Mouse (Mus musculus) embryo, embryonic 11.5 days (tissue): ENCODE data around the gene C1qb.

Source experiments
- DNase-seq: peaks from one replicate; pipeline ENCODE4 v3.0.0-alpha.2; 2012; ENCODE audit warnings: low read depth, low spot score

Gene C1qb

DNA sequence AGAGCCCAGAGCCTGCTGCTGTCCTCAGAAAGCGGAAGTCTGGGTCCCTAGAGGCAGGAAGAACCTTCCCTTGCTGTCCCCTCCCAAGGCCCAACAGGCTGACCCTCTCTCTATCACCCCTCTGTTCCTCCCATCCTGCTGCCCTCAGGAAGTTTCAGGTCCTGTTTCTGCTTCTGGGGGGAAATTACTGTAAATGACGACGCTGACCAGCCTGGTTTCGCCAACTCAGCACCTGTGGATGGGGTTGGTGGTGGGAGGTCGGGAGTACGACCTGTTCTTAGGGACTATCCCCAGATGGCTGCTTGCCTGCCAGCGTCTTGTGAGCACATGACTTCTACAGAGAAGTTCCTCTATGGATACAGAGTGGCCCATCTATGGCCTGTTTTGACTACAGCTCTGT, at the start of gene C1qb:
TSS of gene C1qb (minus strand) at position 87 of the 400 bp plus-strand sequence.
- no peak for DNase-seq

DNA sequence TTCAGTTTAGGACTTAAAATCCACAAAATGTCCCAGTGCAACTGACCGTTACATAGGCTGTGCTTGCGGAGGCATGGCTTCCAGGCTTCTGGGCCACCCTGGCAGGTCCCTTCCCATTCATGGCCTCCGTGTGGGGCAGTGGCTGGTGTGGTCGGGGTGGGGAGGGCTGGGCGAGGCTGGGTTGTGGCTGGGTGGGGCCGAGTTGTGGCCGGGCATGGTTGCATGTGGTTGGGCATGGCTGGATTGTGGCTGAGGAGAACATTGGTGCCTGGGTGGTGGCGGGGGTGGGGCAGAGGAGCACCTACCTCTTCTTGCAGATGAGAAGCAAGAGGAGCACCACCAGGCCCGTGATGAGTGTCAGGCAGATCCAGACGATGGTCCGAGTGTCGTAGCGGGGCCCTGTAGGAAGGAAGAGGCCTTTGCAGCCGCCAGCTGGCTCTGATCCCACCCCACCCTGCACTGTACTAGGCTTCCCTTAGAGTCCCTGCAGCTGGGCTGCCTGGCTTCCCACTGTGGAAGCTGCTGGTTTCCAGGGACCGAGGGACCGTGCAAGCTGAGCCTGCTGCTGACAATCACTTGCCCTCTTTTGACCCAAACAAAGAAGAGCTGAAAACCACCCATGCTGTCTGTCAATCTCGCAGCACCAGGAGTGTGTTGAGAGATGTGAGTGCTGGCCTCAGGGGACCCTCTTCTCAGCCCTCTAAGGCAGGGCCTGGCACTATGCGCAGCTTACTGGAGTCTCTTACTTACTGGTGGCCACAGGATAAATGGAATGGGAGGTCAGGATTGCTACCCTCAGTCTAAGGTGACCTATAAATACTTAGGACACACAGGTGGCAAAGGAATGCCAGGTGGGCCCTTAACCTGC, 49.0 kb upstream of the C1qb start:
- no peak for DNase-seq

DNA sequence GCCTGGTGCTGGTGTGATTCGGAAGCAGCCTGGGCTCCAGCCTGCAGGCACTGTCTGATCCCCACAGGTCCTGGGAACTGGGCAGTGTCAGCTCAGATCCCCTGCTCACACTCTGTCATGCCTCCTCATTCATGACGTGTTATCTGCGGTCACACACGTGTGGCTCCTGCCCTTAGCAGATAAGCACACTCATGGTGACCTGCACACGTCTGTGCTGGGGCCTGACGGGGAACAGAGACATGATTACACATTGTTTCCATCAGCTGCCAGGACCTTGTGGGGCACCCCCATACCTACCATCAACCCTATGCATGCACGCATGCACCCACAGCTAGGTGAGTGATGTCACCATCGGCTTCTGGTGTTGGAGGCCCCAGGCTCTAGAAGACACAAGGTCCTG, 44.5 kb upstream of the C1qb start:
- DNase-seq = no peak

DNA sequence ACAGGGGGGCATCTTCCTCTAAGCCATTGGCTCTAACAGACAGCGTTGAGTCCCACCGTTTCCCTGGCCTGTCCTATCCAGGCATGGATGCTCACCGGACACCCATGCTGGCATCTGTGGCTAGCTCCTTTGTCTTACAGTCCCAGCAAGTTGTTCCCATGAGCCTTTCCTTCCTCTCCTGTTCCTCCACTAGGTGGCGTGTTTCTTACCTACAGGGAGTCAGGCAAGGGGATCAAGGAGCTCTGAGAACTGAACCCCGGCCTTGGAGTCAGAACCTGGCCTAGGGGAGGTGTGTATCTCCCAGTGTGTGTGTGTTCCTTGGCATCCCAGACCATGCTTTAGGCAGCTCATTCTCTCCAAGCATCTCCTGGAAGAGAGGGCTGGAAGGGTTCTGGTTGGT, 42.9 kb upstream of the C1qb start:
- DNase-seq = peak; percentile 61

DNA sequence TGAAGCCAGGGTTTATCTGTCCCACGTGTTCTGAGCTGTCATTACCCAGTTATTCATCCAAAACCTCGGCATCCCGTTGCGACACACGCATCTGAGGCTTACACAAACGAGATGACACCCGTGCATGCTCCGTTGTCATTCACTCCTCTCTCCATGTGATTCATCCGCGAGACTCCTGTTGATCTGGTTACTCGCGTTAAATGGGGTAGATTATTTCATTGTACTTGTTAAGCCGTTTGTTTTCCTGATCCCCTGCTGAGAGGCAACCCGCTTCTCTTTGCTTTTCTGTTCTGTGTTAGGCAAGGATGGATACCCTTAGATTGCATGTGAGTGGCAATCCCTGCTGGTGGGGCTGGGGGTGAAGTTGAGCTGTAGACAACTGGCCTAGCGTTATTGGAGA, 39.8 kb upstream of the C1qb start:
- no peak for DNase-seq

DNA sequence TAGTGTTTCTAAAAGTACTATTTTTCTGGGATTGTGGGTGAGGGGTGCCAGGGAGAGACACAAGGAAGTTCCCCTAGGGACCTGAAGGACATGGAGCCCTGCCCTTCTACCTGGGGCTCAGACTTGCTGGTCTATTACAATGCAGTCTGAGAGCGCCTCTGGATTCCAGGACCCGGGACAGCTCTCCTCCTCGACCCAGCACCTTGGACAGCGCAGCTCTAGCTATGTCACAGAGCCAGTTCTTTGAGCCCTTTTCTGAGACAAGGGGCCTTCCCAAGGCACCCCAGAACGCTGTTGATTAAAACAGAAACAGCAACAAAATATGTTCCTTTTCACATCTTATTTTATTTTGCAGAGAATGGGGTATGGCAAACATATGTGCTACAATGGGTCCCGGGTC, 38.5 kb upstream of the C1qb start:
- peak; percentile 69 for DNase-seq

DNA sequence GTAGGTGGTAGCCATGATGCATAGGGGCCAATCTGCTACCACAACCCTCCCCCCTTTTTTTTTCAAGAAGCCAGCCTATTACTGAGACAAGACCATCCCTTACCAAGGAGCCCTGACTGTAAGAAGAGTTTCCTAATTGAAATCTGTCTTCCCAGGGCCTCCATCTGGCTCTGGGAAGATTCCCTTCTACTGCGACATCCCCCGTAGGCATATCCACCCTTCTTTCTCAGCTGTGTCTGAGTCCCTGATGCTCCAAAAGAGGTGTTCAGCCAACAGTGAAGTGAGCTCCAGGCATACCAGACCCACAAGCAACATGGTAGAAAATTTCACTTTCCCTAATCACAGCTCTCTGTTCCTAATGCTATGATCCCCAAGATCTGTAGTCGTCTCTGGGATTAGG, 33.5 kb upstream of the C1qb start:
- DNase-seq = no peak

DNA sequence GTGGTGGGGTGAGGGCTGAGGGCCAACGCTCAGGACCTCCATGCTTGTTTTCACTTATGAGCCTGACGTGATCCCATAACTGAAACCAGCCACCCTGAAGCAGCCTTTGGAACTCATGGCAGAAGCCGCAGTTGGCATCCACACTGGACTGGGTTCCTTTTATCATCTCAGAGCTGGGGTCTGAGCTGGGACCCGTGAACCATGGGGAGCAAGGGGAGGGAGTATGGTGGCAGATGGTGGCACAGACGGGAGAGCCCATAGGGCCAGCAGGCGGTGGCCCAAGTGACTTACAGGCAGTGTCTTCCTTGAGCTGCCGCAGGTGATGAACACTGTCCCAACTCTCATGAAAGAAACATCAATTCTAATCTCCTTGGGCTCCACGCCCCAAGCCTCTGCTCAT, 32.8 kb upstream of the C1qb start:
- no peak for DNase-seq

DNA sequence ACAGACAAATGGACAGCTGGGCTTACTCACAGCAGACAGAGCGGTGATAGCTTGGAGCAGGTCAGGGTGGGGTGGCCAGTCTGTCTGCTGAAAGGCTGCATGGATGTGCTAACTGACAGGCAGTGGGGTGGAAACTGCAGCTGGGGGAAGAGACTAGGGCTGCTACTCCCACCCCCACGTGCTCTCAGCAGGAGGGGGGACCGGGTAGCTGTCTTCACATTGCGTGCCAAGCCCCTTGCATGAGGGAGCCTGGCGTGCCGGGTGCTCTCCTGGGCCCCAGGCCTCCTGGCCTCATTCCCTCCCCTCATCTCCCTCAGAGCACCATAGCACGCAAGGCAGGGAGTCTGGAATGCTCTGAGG, 31.2 kb upstream of the C1qb start:
- no peak for DNase-seq

DNA sequence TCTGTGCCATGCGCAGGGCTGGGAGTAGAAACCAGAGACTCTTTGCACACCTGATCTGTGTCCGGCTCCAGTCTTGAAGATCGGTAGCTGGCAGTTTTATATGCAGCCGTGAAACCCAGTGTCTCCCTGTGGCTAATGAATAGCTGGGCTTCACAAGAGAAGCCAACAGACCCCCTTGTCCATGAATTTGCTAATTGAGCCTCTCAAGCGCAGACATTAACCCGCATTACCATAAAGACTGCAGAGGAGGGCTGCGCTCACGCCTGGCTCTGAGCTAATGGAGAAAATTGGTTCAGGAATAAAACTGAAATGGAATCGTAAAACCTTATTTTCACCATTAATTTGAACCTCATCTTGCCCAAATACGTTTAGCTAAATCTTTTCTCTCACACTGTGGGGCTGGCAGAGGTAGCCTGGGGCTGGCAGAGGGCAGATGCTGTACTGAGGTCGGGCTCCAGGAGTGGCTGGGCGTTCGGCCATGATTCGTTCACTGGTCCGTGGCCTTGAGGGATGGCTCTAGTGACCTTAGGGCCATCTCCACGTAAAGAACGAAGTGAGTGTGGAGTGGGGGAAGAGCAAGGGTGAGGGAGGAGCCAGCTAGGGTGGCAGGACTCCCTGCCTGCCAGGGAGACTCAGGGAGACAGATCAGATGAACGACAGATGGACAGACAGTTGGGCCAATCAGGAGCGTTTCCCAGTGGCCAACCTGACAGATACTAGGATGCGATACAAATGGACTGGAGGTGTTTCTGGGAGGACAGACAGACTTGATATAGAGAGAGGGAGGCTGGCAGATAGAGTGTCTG, 30.6 kb upstream of the C1qb start:
- DNase-seq = no peak

DNA sequence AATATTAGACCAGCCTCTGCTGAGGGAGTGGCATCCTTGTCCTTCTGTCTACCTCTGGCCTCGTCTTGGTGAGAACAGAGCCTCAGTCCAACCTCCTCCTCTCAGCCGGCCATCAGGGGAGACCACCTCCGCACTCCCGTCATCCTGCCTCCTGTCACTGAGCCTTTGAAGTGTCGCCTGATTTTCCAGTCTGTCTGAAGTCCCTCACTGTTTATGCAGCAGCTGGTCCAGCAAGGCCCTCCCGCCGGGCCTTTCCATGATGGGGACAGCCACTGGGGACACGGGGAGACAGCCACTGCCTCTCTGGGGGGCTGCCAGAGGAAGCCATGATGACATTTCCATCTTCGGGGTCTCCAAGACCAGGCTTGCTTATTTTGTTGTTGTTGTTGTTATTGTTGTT, 26.9 kb upstream of the C1qb start:
- no peak for DNase-seq

DNA sequence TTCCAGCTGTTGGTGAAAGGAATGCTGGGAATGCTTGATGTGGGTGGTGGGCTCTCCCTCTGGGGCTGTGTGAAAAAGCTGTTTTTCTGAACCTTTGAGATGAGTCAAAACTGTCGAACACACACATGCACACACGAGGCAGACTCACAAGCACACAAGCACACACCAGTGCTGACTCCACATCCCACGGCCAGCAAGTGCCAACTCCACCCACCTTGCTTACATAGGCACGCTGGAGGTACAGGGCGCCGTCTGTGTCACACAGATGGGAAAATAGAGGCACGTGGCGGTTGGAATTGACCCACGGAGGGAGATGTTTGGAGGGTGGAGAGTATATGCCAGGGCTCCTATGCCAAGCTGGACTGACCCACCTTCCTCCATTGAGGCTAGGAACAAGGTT, 25.8 kb upstream of the C1qb start:
- DNase-seq = no peak

DNA sequence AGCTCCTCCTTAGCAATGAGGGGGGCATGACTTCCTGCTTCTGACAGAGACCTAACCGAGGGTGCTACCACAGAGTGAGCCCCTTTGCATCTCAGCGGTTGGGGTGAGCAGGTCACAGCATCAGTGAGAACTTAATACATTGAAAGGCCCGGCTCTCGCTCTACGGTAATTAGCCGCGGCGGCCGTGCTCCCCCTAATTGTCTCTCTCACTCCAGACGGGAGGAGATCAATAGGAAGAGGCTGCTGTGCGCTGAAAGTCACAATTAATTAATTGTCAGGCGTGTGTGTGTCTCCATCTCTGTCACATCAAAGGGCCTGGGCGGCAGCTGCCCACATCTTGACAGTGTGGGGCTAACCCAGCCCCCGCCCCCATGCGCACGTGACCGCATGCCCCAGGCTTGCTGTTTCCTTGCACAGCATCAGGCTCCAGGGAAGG, 25.2 kb upstream of the C1qb start:
- DNase-seq = no peak

DNA sequence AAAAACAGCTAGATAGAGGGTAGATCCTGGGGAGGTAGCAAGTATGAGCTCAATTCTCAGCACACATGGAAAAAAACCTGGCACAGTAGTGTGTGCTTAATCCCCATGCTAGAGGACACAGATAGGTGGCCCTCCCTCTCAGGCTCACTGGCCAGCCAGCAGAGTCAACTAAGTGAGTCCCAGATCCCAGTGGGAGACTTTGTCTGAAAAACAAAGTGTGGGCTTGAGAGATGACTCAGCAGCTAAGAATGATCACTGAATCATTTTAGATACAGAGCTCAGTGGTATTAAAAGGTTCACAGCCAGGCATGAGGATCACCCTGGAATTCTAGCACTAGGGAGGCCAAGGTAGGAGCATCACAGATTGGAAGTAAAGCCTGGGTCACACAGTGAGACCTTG, 21.8 kb upstream of the C1qb start:
- no peak for DNase-seq

DNA sequence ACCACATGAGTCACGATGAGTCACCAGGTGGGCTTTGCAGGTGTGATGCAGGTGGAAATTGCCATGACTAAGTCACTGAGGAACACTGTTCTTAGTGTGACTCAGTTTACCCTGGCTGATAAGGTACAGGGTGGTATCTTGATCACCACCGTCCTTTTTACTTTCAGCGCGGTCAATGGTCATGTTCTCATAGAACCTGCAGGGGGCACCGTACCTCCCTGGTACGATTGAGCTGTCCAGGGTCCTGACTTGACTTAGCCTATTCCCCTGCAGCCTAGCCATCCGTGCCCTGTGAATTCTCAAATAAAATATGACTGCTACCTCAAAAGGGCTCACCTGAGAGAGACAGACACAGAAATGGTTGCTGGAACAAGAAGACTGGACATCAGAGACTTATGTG, 21.0 kb upstream of the C1qb start:
- DNase-seq = peak; percentile 62

DNA sequence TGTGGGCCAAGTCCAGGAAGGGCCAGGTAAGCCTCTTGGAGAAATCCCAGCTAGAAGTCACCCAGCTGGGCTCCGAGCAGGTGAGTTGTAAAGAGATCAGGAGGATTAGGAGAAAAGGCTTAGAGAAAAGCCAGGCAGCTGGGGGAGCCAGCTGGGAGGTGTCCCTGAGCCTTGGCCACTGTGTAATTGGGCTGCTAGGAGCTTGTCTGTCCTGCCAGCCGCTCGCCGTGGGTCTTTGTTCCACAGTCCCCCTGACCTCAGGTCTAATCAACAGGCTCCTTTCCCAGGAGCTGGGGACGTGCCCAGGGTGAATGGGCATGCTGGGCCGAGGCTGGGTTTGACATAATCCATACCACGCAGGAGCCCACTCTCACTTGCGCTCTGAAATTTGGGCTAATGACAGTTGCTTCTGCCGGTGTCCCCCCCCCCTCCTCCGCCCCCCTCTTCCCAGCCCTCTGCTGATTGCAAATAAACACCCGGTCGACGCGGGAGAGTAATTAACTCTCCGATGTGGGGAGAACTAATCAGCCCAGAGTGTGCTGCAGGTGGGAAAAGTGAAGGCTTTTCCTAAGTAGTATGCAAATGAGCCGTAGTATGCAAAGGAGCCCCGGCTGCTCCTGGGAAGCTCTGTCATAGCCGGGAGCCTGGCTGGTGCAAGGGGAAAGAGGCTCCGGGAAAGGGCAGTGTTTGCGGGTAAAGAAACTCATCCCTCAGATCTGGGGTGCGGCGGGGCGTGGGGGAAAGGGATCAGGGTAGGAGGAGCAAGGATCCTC, 19.0 kb upstream of the C1qb start:
- DNase-seq = no peak

DNA sequence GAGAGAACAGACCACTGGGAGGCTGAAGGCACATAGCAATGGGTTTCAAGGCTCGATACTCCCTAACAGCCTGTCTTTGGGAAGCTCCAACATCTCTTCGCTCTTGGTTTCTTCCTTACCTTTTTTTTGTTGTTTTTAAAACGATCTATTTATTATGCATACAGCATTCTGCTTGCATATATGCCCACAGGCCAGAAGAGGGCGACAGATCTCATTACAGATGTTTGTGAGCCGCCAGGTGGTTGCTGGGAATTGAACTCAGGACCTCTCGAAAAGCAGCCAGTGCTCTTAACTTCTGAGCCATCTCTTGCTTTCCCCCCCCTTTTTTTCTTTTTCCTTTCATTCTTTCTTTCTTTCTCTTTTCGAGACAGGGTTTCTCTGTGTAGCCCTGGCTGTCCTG, 13.2 kb upstream of the C1qb start:
- DNase-seq = no peak

DNA sequence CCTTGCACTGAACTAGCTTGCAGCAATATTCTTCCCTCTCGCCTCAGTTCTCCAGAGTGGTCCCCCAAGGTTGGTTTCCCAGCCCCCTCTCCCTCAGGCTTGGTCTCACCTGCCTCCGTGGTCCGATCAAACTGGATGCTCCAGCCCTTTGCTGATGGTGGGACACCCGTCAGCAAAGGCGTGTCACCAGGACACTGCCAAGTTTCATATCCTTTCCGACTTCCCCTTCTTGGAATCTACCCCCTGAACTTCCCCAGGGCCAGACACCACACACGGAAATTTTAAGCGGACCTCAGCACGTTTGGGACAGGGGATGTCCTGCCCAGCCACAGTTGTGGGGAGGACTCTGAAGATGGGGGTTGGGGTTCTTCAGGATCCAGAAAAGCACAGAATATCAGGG, 12.7 kb upstream of the C1qb start, which contains the start of gene C1qa:
TSS of gene C1qa (minus strand) at position 167 of the 400 bp plus-strand sequence.
- no peak for DNase-seq

DNA sequence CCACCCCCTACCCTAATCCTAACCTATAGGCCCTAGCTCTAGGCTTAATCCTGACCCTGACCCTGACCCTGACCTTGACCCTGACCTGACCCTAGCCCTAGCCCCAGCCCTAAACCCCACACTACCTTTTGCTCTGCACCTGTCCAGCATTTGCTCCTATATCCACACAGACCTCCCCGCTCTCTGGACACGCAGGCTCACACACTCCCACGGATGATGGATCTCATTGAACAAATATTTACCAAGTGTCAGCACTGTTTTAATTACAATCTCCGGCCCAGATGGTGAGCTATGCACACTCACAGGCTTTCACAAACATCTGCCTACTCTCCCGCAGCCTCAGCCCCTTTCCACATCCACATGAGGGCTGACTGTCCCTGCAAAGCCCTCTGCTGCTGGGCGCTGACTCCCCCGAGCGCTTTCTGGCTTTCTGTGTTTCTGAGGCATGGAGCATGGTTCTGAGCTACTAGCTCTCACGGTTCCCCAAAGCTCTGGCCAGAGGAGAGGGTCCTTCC, 12.2 kb upstream of the C1qb start:
- no peak for DNase-seq

DNA sequence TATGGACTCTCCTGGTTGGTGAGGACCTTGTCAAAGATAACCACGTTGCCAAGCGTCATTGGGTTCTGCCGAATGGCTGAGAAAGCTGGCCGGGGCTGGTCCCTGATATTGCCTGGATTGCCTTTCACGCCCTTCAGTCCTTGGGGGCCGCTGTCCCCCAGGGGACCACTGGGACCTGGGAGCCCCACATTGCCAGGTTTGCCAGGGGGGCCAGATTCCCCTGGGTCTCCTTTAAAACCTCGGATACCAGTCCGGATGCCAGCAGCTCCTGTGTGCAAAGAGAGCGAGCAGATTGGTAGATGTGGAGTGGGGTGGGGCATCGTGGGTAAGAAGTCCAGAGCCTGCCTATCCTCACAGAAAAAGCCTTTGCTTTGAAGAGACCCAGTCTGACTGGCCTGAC, 10.5 kb upstream of the C1qb start:
- DNase-seq = no peak

DNA sequence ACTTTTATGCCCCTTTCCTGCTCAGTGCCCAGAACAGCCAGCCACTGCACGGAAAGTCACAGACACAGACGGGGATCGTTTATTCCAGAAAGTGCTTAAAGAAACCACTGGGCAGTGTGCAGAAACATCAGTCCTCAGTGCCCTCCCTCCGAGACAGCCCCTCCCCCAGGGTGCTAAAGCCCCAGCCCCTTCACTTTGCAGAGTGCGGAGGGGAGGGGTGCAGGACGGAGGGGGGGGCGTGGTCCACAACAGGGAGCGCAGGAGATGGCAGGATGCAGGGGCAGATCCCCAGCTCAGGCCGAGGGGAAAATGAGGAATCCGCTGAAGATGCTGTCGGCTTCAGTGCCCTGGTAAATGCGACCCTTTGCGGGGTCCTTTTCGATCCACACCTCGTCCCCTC, 9.9 kb upstream of the C1qb start:
- DNase-seq = no peak

DNA sequence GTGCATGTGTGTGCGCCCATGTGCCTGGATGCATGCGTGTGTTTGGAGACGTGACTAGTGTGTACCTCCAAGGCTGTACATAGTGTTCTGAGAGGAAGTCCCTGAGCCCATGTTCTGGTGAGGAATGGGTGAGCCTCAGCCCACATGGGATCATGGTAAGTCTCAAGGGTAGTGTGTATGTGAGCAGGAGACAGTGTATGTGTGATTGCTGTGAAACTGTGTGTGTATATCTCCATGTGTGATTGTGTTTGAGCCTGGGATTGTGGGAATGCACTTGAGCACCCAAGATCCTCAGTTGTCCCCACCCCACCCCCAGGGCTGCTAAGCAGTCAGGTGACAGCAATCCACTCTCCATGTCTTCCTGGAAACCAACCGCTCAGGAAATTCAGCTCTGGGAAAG, 8.8 kb upstream of the C1qb start:
- no peak for DNase-seq
